Mouse (Mus musculus) olfactory bulb, adult 2 months (tissue): Measurements from ENCODE around the gene Micall1.

Experiments used
- CTCF ChIP-seq: fragments of 200-500 bp; IDR thresholded peaks from 2 replicates; pipeline ENCODE4 v1.5.1; 2012; ENCODE audit warnings: low read depth, mild to moderate bottlenecking, low read length, moderate library complexity; ENCODE audit not compliant: insufficient read depth
- POLR2A ChIP-seq: fragments of 200-500 bp; IDR thresholded peaks from 2 replicates; pipeline ENCODE4 v1.6.1; 2012; ENCODE audit warnings: mild to moderate bottlenecking, low read depth, low read length, moderate library complexity; ENCODE audit not compliant: insufficient read depth

DNA sequence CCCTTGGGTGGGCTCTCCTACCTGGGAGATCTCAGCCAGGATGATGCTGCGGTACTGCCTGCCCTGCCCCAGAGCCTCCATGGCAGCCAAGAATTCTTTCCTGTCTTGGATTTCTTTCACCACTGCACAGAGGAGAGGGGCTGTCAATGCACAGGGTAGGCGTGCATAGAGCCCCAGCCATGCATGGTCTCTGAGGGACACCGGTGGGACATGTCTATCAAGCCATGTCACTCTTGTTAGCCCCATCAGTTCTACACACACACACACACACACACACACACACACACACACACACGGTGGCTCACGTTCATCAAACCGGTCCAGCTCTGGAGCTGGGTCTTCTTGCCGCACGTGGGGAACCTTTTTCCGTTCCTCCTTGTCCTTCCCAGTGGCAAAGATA is 26.6 kb downstream of the Micall1 start:
- no peak for TF ChIP-seq CTCF
- TF ChIP-seq POLR2A: no peak
